Mouse (Mus musculus) embryonic facial prominence, embryonic 12.5 days (tissue): ENCODE data around the gene Galnt13. TPM values are rescaled to one million over a fixed set of nuclear protein-coding genes. Genes with fewer than 3 reads are reported as not detected.

Source experiments
- ATAC-seq: fragments of 200-750 bp; cut with Nextera tagmentation; 2 replicates; pipeline ENCODE4 v1.8.0; 2017; ENCODE audit not compliant: insufficient number of reproducible peaks, insufficient read depth, low FRiP score, low TSS enrichment
- H3K27ac ChIP-seq: fragments of 300-500 bp; sonication (generic); 2 replicates; pipeline ENCODE4 v1.5.1; 2016; ENCODE audit warnings: mild to moderate bottlenecking
- H3K27me3 ChIP-seq: fragments of 300-500 bp; sonication (generic); 2 replicates; pipeline ENCODE4 v1.6.1; 2016; ENCODE audit warnings: mild to moderate bottlenecking, moderate library complexity
- H3K36me3 ChIP-seq: fragments of 300-500 bp; sonication (generic); 2 replicates; pipeline ENCODE4 v1.6.1; 2016; ENCODE audit warnings: mild to moderate bottlenecking
- H3K4me1 ChIP-seq: fragments of 300-500 bp; sonication (generic); 2 replicates; pipeline ENCODE4 v1.6.1; 2016
- H3K4me2 ChIP-seq: fragments of 300-500 bp; sonication (generic); replicated peaks from 2 replicates; pipeline ENCODE4 v1.6.1; 2016; ENCODE audit warnings: mild to moderate bottlenecking, moderate library complexity
- H3K4me3 ChIP-seq: fragments of 300-500 bp; sonication (generic); 2 replicates; pipeline ENCODE4 v1.5.1; 2016; ENCODE audit warnings: mild to moderate bottlenecking
- H3K9ac ChIP-seq: fragments of 300-500 bp; sonication (generic); 2 replicates; pipeline ENCODE4 v1.6.1; 2016; ENCODE audit warnings: mild to moderate bottlenecking, moderate library complexity
- H3K9me3 ChIP-seq: fragments of 300-500 bp; sonication (generic); 2 replicates; pipeline ENCODE4 v1.6.1; 2016; ENCODE audit warnings: mild to moderate bottlenecking, moderate library complexity
- WGBS: fragments of 180-500 bp; shearing (Covaris S2); methylation state at CpG from one replicate; pipeline ENCODE4 v1.1.7; 2016; 5-methylcytosine and 5-hydroxymethylcytosine counted together
- polyA plus RNA-seq: library from polyadenylated mRNA; unstranded; fragments of >200 nt; fragmentation: Nextera tagmentation; extraction: Ambion mirVana; gene quantifications from 2 replicates; pipeline ENCODE4 v1.2.1, GENCODE M21; 2016

The Galnt13 gene
- 2.6 and 2.7 TPM in 2 replicates for polyA plus RNA-seq

GRCm38 (mm10) chr2:54435937-54436735 lies at the start of gene Galnt13:
Galnt13 (plus strand) TSS chr2:54436317.
- Histone ChIP-seq H3K27me3 (peaks cover 33% of the 10 kb centered on the region), H3K27ac (no peak within 1 kb of the TSS), H3K9ac (peak within 1 kb of the TSS; percentile 49), H3K4me2 (peak within 1 kb of the TSS; percentile 95), H3K4me1 (no peaks in the 10 kb centered on the region), H3K36me3 (no peaks in the 10 kb centered on the region), H3K4me3 (peak within 1 kb of the TSS; percentile 58), H3K9me3 (no peaks in the 10 kb centered on the region)
- peak; percentile 85 for ATAC-seq
- WGBS, result under 1% methylated on average over 77 of the region's 81 CpGs

GRCm38 (mm10) chr2:54431060-54431459 lies 5.1 kb upstream of the Galnt13 start:
- Histone ChIP-seq H3K4me1 (no peaks in the 10 kb centered on the region), H3K36me3 (no peaks in the 10 kb centered on the region), H3K27me3 (peaks cover 9% of the 10 kb centered on the region), H3K4me2 (no peak overlapping the region), H3K9ac (no peak overlapping the region), H3K4me3 (no peak overlapping the region), H3K27ac (no peak overlapping the region), H3K9me3 (no peaks in the 10 kb centered on the region)
- ATAC-seq, result no peak
- 31% methylated on average over 2 of the region's 2 CpGs for WGBS

GRCm38 (mm10) chr2:54435380-54435779 lies 737 bp upstream of the Galnt13 start:
- H3K4me2 ChIP-seq, result peak overlapping the region; percentile 95
- no peaks in the 10 kb centered on the region for H3K4me1 ChIP-seq
- peak overlapping the region; percentile 58 for H3K4me3 ChIP-seq
- no peak overlapping the region for H3K9ac ChIP-seq
- H3K9me3 ChIP-seq, result no peaks in the 10 kb centered on the region
- H3K27me3 ChIP-seq, result peaks cover 33% of the 10 kb centered on the region
- H3K36me3 ChIP-seq, result no peaks in the 10 kb centered on the region
- 48% methylated on average over 10 of the region's 10 CpGs for WGBS
- no peak for ATAC-seq
- H3K27ac ChIP-seq, result no peak overlapping the region

GRCm38 (mm10) chr2:54436736-54437500 lies 801 bp downstream of the Galnt13 start:
- H3K36me3 ChIP-seq, result no peaks in the 10 kb centered on the region
- H3K9me3 ChIP-seq, result no peaks in the 10 kb centered on the region
- H3K27ac ChIP-seq, result no peak overlapping the region
- peak overlapping the region; percentile 95 for H3K4me2 ChIP-seq
- peak overlapping the region; percentile 49 for H3K9ac ChIP-seq
- peak; percentile 49; the same call in 1 of the 2 replicates for ATAC-seq
- WGBS, result 1% methylated on average over 37 of the region's 42 CpGs
- H3K27me3 ChIP-seq, result peaks cover 33% of the 10 kb centered on the region
- peak overlapping the region; percentile 58 for H3K4me3 ChIP-seq
- no peaks in the 10 kb centered on the region for H3K4me1 ChIP-seq

GRCm38 (mm10) chr2:54437501-54437830 lies 1.3 kb downstream of the Galnt13 start:
- no peaks in the 10 kb centered on the region for H3K36me3 ChIP-seq
- H3K4me1 ChIP-seq, result no peaks in the 10 kb centered on the region
- H3K9ac ChIP-seq, result no peak overlapping the region
- H3K4me2 ChIP-seq, result peak overlapping the region; percentile 95
- H3K9me3 ChIP-seq, result no peaks in the 10 kb centered on the region
- H3K27me3 ChIP-seq, result peaks cover 33% of the 10 kb centered on the region
- 7% methylated on average over 9 of the region's 9 CpGs for WGBS
- no peak for ATAC-seq
- H3K27ac ChIP-seq, result no peak overlapping the region
- peak overlapping the region; percentile 58 for H3K4me3 ChIP-seq

- WGBS, result 82% methylated on average over 9 of the region's 9 CpGs
- no peak overlapping the region for H3K4me3 ChIP-seq
- H3K4me1 ChIP-seq, result no peaks in the 10 kb centered on the region
- no peaks in the 10 kb centered on the region for H3K9me3 ChIP-seq
- ATAC-seq, result no peak
- no peak overlapping the region for H3K4me2 ChIP-seq
- no peaks in the 10 kb centered on the region for H3K36me3 ChIP-seq
- H3K27me3 ChIP-seq, result peaks cover 6% of the 10 kb centered on the region
- H3K27ac ChIP-seq, result no peak overlapping the region
- H3K9ac ChIP-seq, result no peak overlapping the region
These were observed 6.8 kb downstream of the Galnt13 start for GRCm38 (mm10) chr2:54442734-54443500.

GRCm38 (mm10) chr2:54483426-54483825 lies 47.3 kb downstream of the Galnt13 start:
- 70% methylated on average over 5 of the region's 5 CpGs for WGBS

GRCm38 (mm10) chr2:54522989-54523388 lies 86.9 kb downstream of the Galnt13 start:
- WGBS, result 89% methylated on average over 3 of the region's 3 CpGs
- Histone ChIP-seq H3K9me3 (no peaks in the 10 kb centered on the region), H3K36me3 (no peaks in the 10 kb centered on the region), H3K4me3 (no peak overlapping the region), H3K9ac (no peak overlapping the region), H3K27ac (no peak overlapping the region), H3K27me3 (no peaks in the 10 kb centered on the region), H3K4me2 (no peak overlapping the region), H3K4me1 (no peaks in the 10 kb centered on the region)
- ATAC-seq, result no peak

More at GRCm38 (mm10) chr2:54483426-54483825, 47.3 kb downstream of the Galnt13 start:
- no peak for ATAC-seq
- no peak overlapping the region for H3K4me3 ChIP-seq
- no peaks in the 10 kb centered on the region for H3K9me3 ChIP-seq
- H3K27ac ChIP-seq, result no peak overlapping the region
- no peaks in the 10 kb centered on the region for H3K27me3 ChIP-seq
- H3K4me2 ChIP-seq, result no peak overlapping the region
- H3K36me3 ChIP-seq, result no peaks in the 10 kb centered on the region
- no peak overlapping the region for H3K9ac ChIP-seq
- no peaks in the 10 kb centered on the region for H3K4me1 ChIP-seq

- H3K36me3 ChIP-seq, result no peaks in the 10 kb centered on the region
- H3K4me3 ChIP-seq, result no peak overlapping the region
- WGBS, result 80% methylated on average over 3 of the region's 3 CpGs
- H3K9ac ChIP-seq, result no peak overlapping the region
- no peaks in the 10 kb centered on the region for H3K27me3 ChIP-seq
- ATAC-seq, result no peak
- no peak overlapping the region for H3K27ac ChIP-seq
- H3K9me3 ChIP-seq, result no peaks in the 10 kb centered on the region
- no peaks in the 10 kb centered on the region for H3K4me1 ChIP-seq
- H3K4me2 ChIP-seq, result no peak overlapping the region
These were observed 91.0 kb downstream of the Galnt13 start for GRCm38 (mm10) chr2:54527073-54527472.

- WGBS, result 88% methylated on average over 10 of the region's 10 CpGs
- Histone ChIP-seq H3K36me3 (no peaks in the 10 kb centered on the region), H3K4me3 (no peak overlapping the region), H3K4me2 (no peak overlapping the region), H3K27me3 (no peaks in the 10 kb centered on the region), H3K4me1 (no peaks in the 10 kb centered on the region), H3K27ac (no peak overlapping the region), H3K9me3 (no peaks in the 10 kb centered on the region), H3K9ac (no peak overlapping the region)
- no peak for ATAC-seq
These were observed 122.4 kb downstream of the Galnt13 start for GRCm38 (mm10) chr2:54558357-54559153.

GRCm38 (mm10) chr2:54565068-54565467 lies 129.0 kb downstream of the Galnt13 start:
- no peaks in the 10 kb centered on the region for H3K36me3 ChIP-seq
- no peak overlapping the region for H3K4me2 ChIP-seq
- H3K4me1 ChIP-seq, result no peaks in the 10 kb centered on the region
- H3K27ac ChIP-seq, result no peak overlapping the region
- ATAC-seq, result no peak
- H3K9ac ChIP-seq, result no peak overlapping the region
- no peak overlapping the region for H3K4me3 ChIP-seq
- 72% methylated on average over 3 of the region's 3 CpGs for WGBS
- no peaks in the 10 kb centered on the region for H3K27me3 ChIP-seq
- H3K9me3 ChIP-seq, result no peaks in the 10 kb centered on the region
